Mouse (Mus musculus) ES-E14 (cell line): ENCODE data around the gene Tmem50a.

Source experiments
- CHD2 ChIP-seq: IDR thresholded peaks from 2 replicates; pipeline ENCODE4 v1.6.1; 2014; ENCODE audit warnings: mild to moderate bottlenecking, low read depth, low read length, inconsistent platforms
- HCFC1 ChIP-seq: IDR thresholded peaks from 2 replicates; pipeline ENCODE4 v1.6.1; 2012; ENCODE audit warnings: low read length, inconsistent platforms, borderline replicate concordance; ENCODE audit not compliant: insufficient read depth
- ZC3H11A ChIP-seq: IDR thresholded peaks from 2 replicates; pipeline ENCODE4 v1.6.1; 2012; ENCODE audit warnings: low read depth, mild to moderate bottlenecking, inconsistent platforms, low read length, borderline replicate concordance
- ZNF384 ChIP-seq: IDR thresholded peaks from 2 replicates; pipeline ENCODE4 v1.6.1; 2012; ENCODE audit warnings: low read depth, low read length, inconsistent platforms

GRCm38 (mm10) chr4:134892096-134892495, 22.7 kb downstream of the Tmem50a start:
- TF ChIP-seq ZNF384 (no peak), CHD2 (no peak), HCFC1 (no peak), ZC3H11A (no peak)
